Mouse (Mus musculus): Measurements from ENCODE around the gene Olfr418. TPM values are rescaled to one million over a fixed set of nuclear protein-coding genes. Genes with fewer than 3 reads are reported as not detected.

Olfr418 gene
- not detected for total RNA-seq (2023)

GRCm38 (mm10) chr1:173265701-173266100, at the start of gene Olfr418:
Gene Olfr418, plus strand, starts transcription at chr1:173266001.

GRCm38 (mm10) chr1:173227081-173227480, 38.7 kb upstream of the Olfr418 start, which contains the start of gene Fcer1a:
Gene Fcer1a, minus strand, starts transcription at chr1:173227214.

GRCm38 (mm10) chr1:173277677-173278076, 11.9 kb downstream of the Olfr418 start, which contains the start of gene Mptx2:
Gene Mptx2, minus strand, starts transcription at chr1:173277777.

Other genes with a start within 250 kb of the Olfr418 start
- gene Olfr1408, start 128.6 kb upstream of the Olfr418 start, total RNA-seq (2023): not detected
- not detected for gene Olfr1406, start 75.4 kb upstream of the Olfr418 start, total RNA-seq (2023)
- not detected for gene Olfr218, start 68.2 kb upstream of the Olfr418 start, total RNA-seq (2023)
- gene Olfr1404, start 53.6 kb upstream of the Olfr418 start, total RNA-seq (2023): not detected
- gene Fcer1a, start 38.8 kb upstream of the Olfr418 start, total RNA-seq (2023): not detected
- gene Mptx2, start 11.8 kb downstream of the Olfr418 start, total RNA-seq (2023): not detected
- not detected for gene Ackr1, start 67.7 kb downstream of the Olfr418 start, total RNA-seq (2023)
- gene Aim2, start 84.9 kb downstream of the Olfr418 start, total RNA-seq (2023): 65.8 TPM
- gene Cadm3, start 101.7 kb downstream of the Olfr418 start, total RNA-seq (2023): 0.15 TPM
- gene Ifi206, start 225.0 kb downstream of the Olfr418 start, total RNA-seq (2023): 132 TPM